Mouse (Mus musculus): ENCODE results near the gene Bcat2.

GRCm38 (mm10) chr7:45567112-45567779 lies 2.7 kb upstream of the Bcat2 start:
- TF ChIP-seq GATA2 (IDR thresholded peaks at IDR 0.05; ENCODE audit: borderline replicate concordance, low read depth, low read length) (no peak), CTCF (IDR thresholded peaks at IDR 0.05; ENCODE audit: low read depth, low read length) (no peak), GATA1 (IDR thresholded peaks at IDR 0.05; ENCODE audit: borderline replicate concordance, low read length) (no peak), TAL1 (conservative IDR thresholded peaks at IDR 0.05; ENCODE audit: low read depth, low read length) (no peak), POLR2AphosphoS5 (IDR thresholded peaks at IDR 0.05; ENCODE audit: insufficient replicate concordance, low read depth, low read length) (no peak)
